Mouse (Mus musculus) bone marrow macrophage, adult 2 months (primary cell): Measurements from ENCODE around the gene Slc35e1.

Source experiments
- CTCF ChIP-seq: IDR thresholded peaks from 2 replicates; pipeline ENCODE4 v1.5.1; 2012; ENCODE audit warnings: low read depth, mild to moderate bottlenecking, low read length, moderate library complexity
- POLR2A ChIP-seq: IDR thresholded peaks from 2 replicates; pipeline ENCODE4 v1.6.1; 2012; ENCODE audit warnings: mild to moderate bottlenecking, low read depth, low read length, borderline replicate concordance

DNA sequence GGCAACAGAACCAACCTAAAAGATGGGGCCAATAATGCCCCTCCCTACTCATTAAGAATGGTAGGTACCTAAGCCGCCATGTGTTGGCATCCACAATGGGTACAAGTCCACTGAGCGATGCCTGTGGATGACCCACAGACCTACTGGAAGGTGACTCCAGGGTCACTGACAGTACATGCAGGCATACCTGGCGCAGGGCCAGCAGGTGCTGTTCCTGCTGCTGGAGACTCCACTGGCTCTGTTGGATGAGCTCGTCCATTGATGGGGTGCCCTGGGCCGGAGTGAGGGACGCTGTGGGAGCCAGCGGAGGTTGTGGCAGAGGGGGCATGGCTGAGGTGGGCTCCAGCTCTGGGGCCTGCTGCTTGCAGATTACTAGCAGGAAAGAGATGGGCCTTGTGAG, 21.7 kb downstream of the Slc35e1 start:
- TF ChIP-seq CTCF (no peak), POLR2A (no peak)
